Mouse (Mus musculus) megakaryocyte, embryonic 14.5 days (primary cell): ENCODE data around the gene Btbd16. TPM values are rescaled to one million over a fixed set of nuclear protein-coding genes. Genes with fewer than 3 reads are reported as not detected.

Experiments used
- H3K27me3 ChIP-seq: replicated peaks from 2 replicates; pipeline ENCODE3; 2012; ENCODE audit warnings: inconsistent platforms
- H3K36me3 ChIP-seq: replicated peaks from 2 replicates; pipeline ENCODE3; 2012; ENCODE audit warnings: low read length, inconsistent platforms, mixed read lengths
- H3K4me1 ChIP-seq: 2 replicates; pipeline ENCODE4 v1.6.1; 2012; ENCODE audit warnings: inconsistent platforms
- H3K4me3 ChIP-seq: replicated peaks from 2 replicates; pipeline ENCODE3; 2012; ENCODE audit warnings: moderate library complexity, mild to moderate bottlenecking, inconsistent platforms
- H3K9me3 ChIP-seq: 2 replicates; pipeline ENCODE4 v1.6.1; 2012; ENCODE audit warnings: inconsistent platforms
- FLI1 ChIP-seq: IDR thresholded peaks from 2 replicates; pipeline ENCODE4 v1.6.1; 2012; ENCODE audit warnings: low read length, inconsistent platforms, mixed read lengths
- GATA1 ChIP-seq: IDR thresholded peaks from 3 replicates; pipeline ENCODE4 v1.6.1; 2012; ENCODE audit warnings: mixed read lengths, low read length, inconsistent platforms, borderline replicate concordance
- polyA plus RNA-seq: library from polyadenylated mRNA; stranded (reverse); fragments of >175 nt; gene quantifications from 2 replicates; pipeline ENCODE4 v1.2.3, GENCODE M21; 2012; ENCODE audit warnings: low replicate concordance; ENCODE audit not compliant: insufficient read depth

Gene Btbd16
- polyA plus RNA-seq, 1 experiment = not detected

GRCm38 (mm10) chr7:130815601-130816000, 41.7 kb downstream of the Btbd16 start:
- Histone ChIP-seq H3K4me3 (no peak overlapping the region), H3K9me3 (no peaks in the 10 kb centered on the region), H3K36me3 (no peaks in the 10 kb centered on the region), H3K27me3 (peaks cover 15% of the 10 kb centered on the region), H3K4me1 (peaks cover 4% of the 10 kb centered on the region; the same call in 1 of the 2 replicates)
- TF ChIP-seq GATA1 = no peak
- no peak for TF ChIP-seq FLI1

GRCm38 (mm10) chr7:130816243-130816642, 42.4 kb downstream of the Btbd16 start:
- Histone ChIP-seq H3K27me3 (peaks cover 13% of the 10 kb centered on the region), H3K4me3 (no peak overlapping the region), H3K9me3 (no peaks in the 10 kb centered on the region), H3K36me3 (no peaks in the 10 kb centered on the region), H3K4me1 (peaks cover 4% of the 10 kb centered on the region; the same call in 1 of the 2 replicates)
- TF ChIP-seq FLI1 (no peak), GATA1 (no peak)

- Histone ChIP-seq H3K36me3 (no peaks in the 10 kb centered on the region), H3K4me3 (no peak overlapping the region), H3K9me3 (no peaks in the 10 kb centered on the region), H3K27me3 (peaks cover 21% of the 10 kb centered on the region), H3K4me1 (peaks cover 4% of the 10 kb centered on the region; the same call in 1 of the 2 replicates)
- TF ChIP-seq FLI1 (no peak), GATA1 (no peak)
Measured at GRCm38 (mm10) chr7:130818813-130819212, 44.9 kb downstream of the Btbd16 start.

- TF ChIP-seq GATA1 (no peak), FLI1 (no peak)
- no peaks in the 10 kb centered on the region for H3K9me3 ChIP-seq
Measured at GRCm38 (mm10) chr7:130819624-130820023, 45.8 kb downstream of the Btbd16 start.

GRCm38 (mm10) chr7:130823992-130824391, 50.1 kb downstream of the Btbd16 start:
- Histone ChIP-seq H3K4me3 (no peak overlapping the region), H3K9me3 (no peaks in the 10 kb centered on the region), H3K27me3 (peaks cover 36% of the 10 kb centered on the region), H3K36me3 (no peaks in the 10 kb centered on the region), H3K4me1 (peaks cover 9% of the 10 kb centered on the region)
- TF ChIP-seq FLI1 (no peak), GATA1 (no peak)

More at GRCm38 (mm10) chr7:130819624-130820023, 45.8 kb downstream of the Btbd16 start:
- Histone ChIP-seq H3K4me3 (no peak overlapping the region), H3K36me3 (no peaks in the 10 kb centered on the region), H3K27me3 (peaks cover 23% of the 10 kb centered on the region), H3K4me1 (peaks cover 4% of the 10 kb centered on the region; the same call in 1 of the 2 replicates)

GRCm38 (mm10) chr7:130826343-130826742, 52.5 kb downstream of the Btbd16 start:
- TF ChIP-seq FLI1 (no peak), GATA1 (no peak)
- H3K9me3 ChIP-seq = no peaks in the 10 kb centered on the region
- peak overlapping the region; percentile 60 for H3K4me3 ChIP-seq
- peaks cover 32% of the 10 kb centered on the region for H3K27me3 ChIP-seq
- H3K4me1 ChIP-seq = peaks cover 8% of the 10 kb centered on the region; the same call in 1 of the 2 replicates
- no peaks in the 10 kb centered on the region for H3K36me3 ChIP-seq

- no peaks in the 10 kb centered on the region for H3K9me3 ChIP-seq
Measured at GRCm38 (mm10) chr7:130827431-130827830, 53.6 kb downstream of the Btbd16 start.

GRCm38 (mm10) chr7:130827844-130828403, 54.1 kb downstream of the Btbd16 start:
- Histone ChIP-seq H3K27me3 (peaks cover 33% of the 10 kb centered on the region), H3K9me3 (no peaks in the 10 kb centered on the region)

More at GRCm38 (mm10) chr7:130827431-130827830, 53.6 kb downstream of the Btbd16 start:
- no peak for TF ChIP-seq GATA1
- no peak for TF ChIP-seq FLI1
- no peaks in the 10 kb centered on the region for H3K36me3 ChIP-seq
- peaks cover 31% of the 10 kb centered on the region for H3K27me3 ChIP-seq
- peaks cover 8% of the 10 kb centered on the region; the same call in 1 of the 2 replicates for H3K4me1 ChIP-seq
- H3K4me3 ChIP-seq = no peak overlapping the region

GRCm38 (mm10) chr7:130828475-130828874, 54.6 kb downstream of the Btbd16 start:
- Histone ChIP-seq H3K4me1 (peaks cover 8% of the 10 kb centered on the region; the same call in 1 of the 2 replicates), H3K27me3 (peaks cover 30% of the 10 kb centered on the region), H3K36me3 (no peaks in the 10 kb centered on the region), H3K4me3 (no peak overlapping the region), H3K9me3 (no peaks in the 10 kb centered on the region)
- no peak for TF ChIP-seq FLI1
- no peak for TF ChIP-seq GATA1

More at GRCm38 (mm10) chr7:130827844-130828403, 54.1 kb downstream of the Btbd16 start:
- peaks cover 8% of the 10 kb centered on the region; the same call in 1 of the 2 replicates for H3K4me1 ChIP-seq
- TF ChIP-seq FLI1 = no peak
- TF ChIP-seq GATA1 = no peak
- no peak overlapping the region for H3K4me3 ChIP-seq
- H3K36me3 ChIP-seq = no peaks in the 10 kb centered on the region

- no peaks in the 10 kb centered on the region for H3K36me3 ChIP-seq
- no peaks in the 10 kb centered on the region for H3K9me3 ChIP-seq
- TF ChIP-seq FLI1 (no peak), GATA1 (no peak)
- H3K27me3 ChIP-seq = peaks cover 25% of the 10 kb centered on the region
- peaks cover 4% of the 10 kb centered on the region; the same call in 1 of the 2 replicates for H3K4me1 ChIP-seq
- no peak overlapping the region for H3K4me3 ChIP-seq
Measured at GRCm38 (mm10) chr7:130831586-130831985, 57.7 kb downstream of the Btbd16 start.

GRCm38 (mm10) chr7:130834299-130834698, 60.4 kb downstream of the Btbd16 start:
- Histone ChIP-seq H3K9me3 (no peaks in the 10 kb centered on the region), H3K4me3 (no peak overlapping the region), H3K4me1 (no peaks in the 10 kb centered on the region), H3K27me3 (peaks cover 24% of the 10 kb centered on the region), H3K36me3 (no peaks in the 10 kb centered on the region)
- TF ChIP-seq FLI1 (no peak), GATA1 (no peak)
